Mouse (Mus musculus): Measurements from ENCODE around the gene Slc16a14.
"Not testable (repeated sequence)": the region's sequence is repeated elsewhere in the genome, so short reads cannot be mapped to it uniquely, and the experiment has no call there.

Slc16a14 gene

GRCm38 (mm10) chr1:84934503-84935333 is at the start of gene Slc16a14:
TSS of gene Slc16a14 (minus strand) at chr1:84935134.
- no peak for DNase-seq (ENCODE audit: low spot score)

GRCm38 (mm10) chr1:84961779-84962178 is 26.8 kb upstream of the Slc16a14 start:
- not testable (repeated sequence) for DNase-seq (ENCODE audit: low spot score)

GRCm38 (mm10) chr1:84957713-84958112 is 22.8 kb upstream of the Slc16a14 start:
- DNase-seq (ENCODE audit: low spot score) = not testable (repeated sequence)

- not testable (repeated sequence) for DNase-seq (ENCODE audit: low spot score)
These were observed 21.8 kb upstream of the Slc16a14 start for GRCm38 (mm10) chr1:84956771-84957170.

GRCm38 (mm10) chr1:84952456-84953181 is 17.7 kb upstream of the Slc16a14 start:
- peak; percentile 58 for DNase-seq (ENCODE audit: low spot score)

GRCm38 (mm10) chr1:84951566-84951965 is 16.6 kb upstream of the Slc16a14 start:
- DNase-seq (ENCODE audit: low spot score) = no peak

GRCm38 (mm10) chr1:84947390-84947789 is 12.5 kb upstream of the Slc16a14 start:
- no peak for DNase-seq (ENCODE audit: low spot score)

- no peak for DNase-seq (ENCODE audit: low spot score)
These were observed 11.0 kb upstream of the Slc16a14 start for GRCm38 (mm10) chr1:84945950-84946349.

GRCm38 (mm10) chr1:84943549-84943948 is 8.6 kb upstream of the Slc16a14 start:
- DNase-seq (ENCODE audit: low spot score) = no peak

GRCm38 (mm10) chr1:84942666-84943065 is 7.7 kb upstream of the Slc16a14 start:
- DNase-seq (ENCODE audit: low spot score) = no peak

GRCm38 (mm10) chr1:84940322-84940721 is 5.4 kb upstream of the Slc16a14 start:
- DNase-seq (ENCODE audit: low spot score) = no peak

- no peak for DNase-seq (ENCODE audit: low spot score)
These were observed 4.5 kb upstream of the Slc16a14 start for GRCm38 (mm10) chr1:84939466-84939865.

GRCm38 (mm10) chr1:84936716-84937510 is 2.0 kb upstream of the Slc16a14 start:
- no peak for DNase-seq (ENCODE audit: low spot score)

- peak; percentile 59 for DNase-seq (ENCODE audit: low spot score)
These were observed 734 bp upstream of the Slc16a14 start for GRCm38 (mm10) chr1:84935668-84936067.

GRCm38 (mm10) chr1:84934151-84934502 is 807 bp downstream of the Slc16a14 start:
- DNase-seq (ENCODE audit: low spot score) = no peak

GRCm38 (mm10) chr1:84933472-84934150 is 1.3 kb downstream of the Slc16a14 start:
- DNase-seq (ENCODE audit: low spot score) = peak; percentile 87

GRCm38 (mm10) chr1:84925599-84925998 is 9.3 kb downstream of the Slc16a14 start:
- DNase-seq (ENCODE audit: low spot score) = no peak

- peak; percentile 19 for DNase-seq (ENCODE audit: low spot score)
These were observed 10.8 kb downstream of the Slc16a14 start for GRCm38 (mm10) chr1:84924134-84924533.

- no peak for DNase-seq (ENCODE audit: low spot score)
These were observed 11.5 kb downstream of the Slc16a14 start for GRCm38 (mm10) chr1:84923432-84923831.

- no peak for DNase-seq (ENCODE audit: low spot score)
These were observed 16.1 kb downstream of the Slc16a14 start for GRCm38 (mm10) chr1:84918865-84919264.

GRCm38 (mm10) chr1:84915010-84915409 is 19.9 kb downstream of the Slc16a14 start:
- no peak for DNase-seq (ENCODE audit: low spot score)

GRCm38 (mm10) chr1:84912571-84912970 is 22.4 kb downstream of the Slc16a14 start:
- DNase-seq (ENCODE audit: low spot score) = no peak

Data from urinary bladder, postnatal 14 days (tissue).